Mouse (Mus musculus) bone marrow macrophage, adult 2 months (primary cell): ENCODE data around the gene Car4.

ENCODE experiments used
- CTCF ChIP-seq: IDR thresholded peaks from 2 replicates; pipeline ENCODE4 v1.5.1; 2012; ENCODE audit warnings: low read depth, mild to moderate bottlenecking, low read length, moderate library complexity
- POLR2A ChIP-seq: IDR thresholded peaks from 2 replicates; pipeline ENCODE4 v1.6.1; 2012; ENCODE audit warnings: mild to moderate bottlenecking, low read depth, low read length, borderline replicate concordance

- TF ChIP-seq CTCF (no peak), POLR2A (no peak)
Measured at GRCm38 (mm10) chr11:84962536-84962935, 5.0 kb downstream of the Car4 start.
